Mouse (Mus musculus): Measurements from ENCODE around the gene Dglucy. TPM values are rescaled to one million over a fixed set of nuclear protein-coding genes. Genes with fewer than 3 reads are reported as not detected.

Gene Dglucy
- total RNA-seq, 1 experiment, result 6.2 TPM

- no peaks in the 10 kb centered on the region for H3K9me3 ChIP-seq (ENCODE audit: control insufficient read depth, insufficient read depth, low read depth, low read length)
- no peak overlapping the region for H3K4me3 ChIP-seq (ENCODE audit: insufficient read depth in 1 of 2, low read depth in 1 of 2, low read length in 2 of 2, poor library complexity in 1 of 2, severe bottlenecking in 1 of 2)
- H3K36me3 ChIP-seq (ENCODE audit: control insufficient read depth, insufficient read depth, low read length, poor library complexity, severe bottlenecking), result no peaks in the 10 kb centered on the region
- H3K9ac ChIP-seq (ENCODE audit: insufficient read depth, low read depth, low read length, poor library complexity, severe bottlenecking), result no peak overlapping the region
- TF ChIP-seq ZC3H11A (IDR thresholded peaks at IDR 0.05; ENCODE audit: borderline replicate concordance, low read depth, low read length) (no peak), ZNF384 (IDR thresholded peaks at IDR 0.05; ENCODE audit: low read depth, low read length) (no peak), HCFC1 (IDR thresholded peaks at IDR 0.05; ENCODE audit: borderline replicate concordance, insufficient read depth, low read length) (no peak), MAFK (IDR thresholded peaks at IDR 0.05; ENCODE audit: insufficient read depth, low read depth, low read length) (no peak), CHD2 (IDR thresholded peaks at IDR 0.05; ENCODE audit: low read depth, low read length) (no peak)
- DNase-seq (ENCODE audit: low read depth, low spot score), result no peak
- in situ Hi-C loops (cut with MboI; ENCODE audit: low sequenced_read_pairs in 2 of 2, unreplicated experiment in 2 of 2), result no loop called here
- H3K27ac ChIP-seq (ENCODE audit: insufficient read depth, low read depth, low read length, poor library complexity, severe bottlenecking), result no peak overlapping the region
- H3K4me1 ChIP-seq (ENCODE audit: control insufficient read depth in 2 of 2, insufficient read depth in 2 of 2, low read length in 2 of 2, poor library complexity in 1 of 2), result no peaks in the 10 kb centered on the region
Measured at GRCm38 (mm10) chr12:100739011-100739570, 39.8 kb upstream of the Dglucy start.

DNA sequence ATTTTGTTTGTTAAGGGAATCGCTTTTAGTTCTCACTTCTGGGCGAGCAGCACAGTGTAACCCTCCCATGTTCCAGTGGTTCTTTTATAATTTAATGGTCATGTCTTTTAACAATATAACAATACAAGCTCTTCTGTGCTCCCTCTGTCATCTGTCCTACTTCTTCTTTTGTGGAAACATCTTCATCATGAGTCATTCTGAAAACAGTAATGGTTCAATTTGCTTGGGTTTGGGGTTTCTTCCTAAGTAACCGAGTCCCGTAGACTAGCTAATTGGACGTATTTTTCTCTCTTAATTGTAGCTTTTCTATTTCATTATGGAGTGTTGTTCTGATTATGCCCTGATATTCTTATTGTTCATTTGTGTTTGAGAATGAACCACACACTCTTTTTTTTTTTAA, 38.5 kb upstream of the Dglucy start:
- Histone ChIP-seq H3K27ac (ENCODE audit: insufficient read depth, low read depth, low read length, poor library complexity, severe bottlenecking) (no peak overlapping the region), H3K9me3 (ENCODE audit: control insufficient read depth, insufficient read depth, low read depth, low read length) (no peaks in the 10 kb centered on the region), H3K36me3 (ENCODE audit: control insufficient read depth, insufficient read depth, low read length, poor library complexity, severe bottlenecking) (no peaks in the 10 kb centered on the region), H3K4me3 (ENCODE audit: insufficient read depth in 1 of 2, low read depth in 1 of 2, low read length in 2 of 2, poor library complexity in 1 of 2, severe bottlenecking in 1 of 2) (no peak overlapping the region), H3K4me1 (ENCODE audit: control insufficient read depth in 2 of 2, insufficient read depth in 2 of 2, low read length in 2 of 2, poor library complexity in 1 of 2) (no peaks in the 10 kb centered on the region), H3K9ac (ENCODE audit: insufficient read depth, low read depth, low read length, poor library complexity, severe bottlenecking) (no peak overlapping the region)
- no peak for DNase-seq (ENCODE audit: low read depth, low spot score)
- no peak for TF ChIP-seq MAFK (IDR thresholded peaks at IDR 0.05; ENCODE audit: insufficient read depth, low read depth, low read length)
- in situ Hi-C loops (cut with MboI; ENCODE audit: low sequenced_read_pairs in 2 of 2, unreplicated experiment in 2 of 2), result no loop called here

DNA sequence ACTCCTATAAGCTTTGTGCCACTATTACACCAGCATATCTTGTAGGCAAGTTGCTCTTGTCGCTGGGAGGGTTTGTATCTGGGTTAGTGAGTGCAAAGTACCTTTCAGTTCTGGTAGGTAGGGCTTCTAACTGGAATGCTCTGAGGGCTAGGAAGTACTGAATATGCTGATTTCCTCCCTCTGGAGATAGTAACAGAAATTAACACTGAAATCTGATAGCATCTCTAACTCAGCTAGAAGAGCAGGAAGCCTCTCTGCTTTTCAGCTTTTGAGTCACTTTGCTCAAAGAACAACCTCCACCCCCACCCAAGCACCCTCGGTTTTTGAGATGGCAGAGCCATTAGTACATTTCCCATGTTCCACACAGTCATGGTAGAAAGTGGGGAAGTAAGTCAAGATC, 36.4 kb upstream of the Dglucy start:
- H3K9me3 ChIP-seq (ENCODE audit: control insufficient read depth, insufficient read depth, low read depth, low read length), result no peaks in the 10 kb centered on the region
- TF ChIP-seq CHD2 (IDR thresholded peaks at IDR 0.05; ENCODE audit: low read depth, low read length) (no peak), MAFK (IDR thresholded peaks at IDR 0.05; ENCODE audit: insufficient read depth, low read depth, low read length) (no peak), ZNF384 (IDR thresholded peaks at IDR 0.05; ENCODE audit: low read depth, low read length) (no peak), HCFC1 (IDR thresholded peaks at IDR 0.05; ENCODE audit: borderline replicate concordance, insufficient read depth, low read length) (no peak), ZC3H11A (IDR thresholded peaks at IDR 0.05; ENCODE audit: borderline replicate concordance, low read depth, low read length) (no peak)
- H3K4me3 ChIP-seq (ENCODE audit: insufficient read depth in 1 of 2, low read depth in 1 of 2, low read length in 2 of 2, poor library complexity in 1 of 2, severe bottlenecking in 1 of 2), result no peak overlapping the region
- DNase-seq (ENCODE audit: low read depth, low spot score), result no peak
- H3K27ac ChIP-seq (ENCODE audit: insufficient read depth, low read depth, low read length, poor library complexity, severe bottlenecking), result no peak overlapping the region
- H3K4me1 ChIP-seq (ENCODE audit: control insufficient read depth in 2 of 2, insufficient read depth in 2 of 2, low read length in 2 of 2, poor library complexity in 1 of 2), result no peaks in the 10 kb centered on the region
- no peaks in the 10 kb centered on the region for H3K36me3 ChIP-seq (ENCODE audit: control insufficient read depth, insufficient read depth, low read length, poor library complexity, severe bottlenecking)
- H3K9ac ChIP-seq (ENCODE audit: insufficient read depth, low read depth, low read length, poor library complexity, severe bottlenecking), result no peak overlapping the region
- in situ Hi-C loops (cut with MboI; ENCODE audit: low sequenced_read_pairs in 2 of 2, unreplicated experiment in 2 of 2), result no loop called here

DNA sequence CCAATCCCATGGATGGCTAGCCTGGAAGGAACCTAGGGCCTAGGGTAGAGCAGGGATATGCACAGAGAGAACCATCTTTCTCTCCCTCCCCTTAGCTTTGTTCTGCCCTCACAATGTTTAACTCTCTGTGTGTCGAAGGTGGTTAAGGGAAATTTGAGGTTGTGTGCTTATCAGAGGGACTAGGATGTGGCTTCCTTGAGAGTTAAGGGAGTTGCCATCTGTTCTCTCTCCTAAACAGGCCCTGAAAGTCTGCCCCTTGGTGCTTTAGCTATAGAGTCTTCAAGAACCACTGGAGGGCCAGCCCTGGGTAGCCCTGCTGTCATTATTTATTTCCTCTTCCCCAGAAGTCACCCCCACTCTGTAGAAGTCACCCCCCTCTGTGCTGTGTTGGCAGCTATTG, 25.9 kb upstream of the Dglucy start:
- peaks cover 0 to 11% of the 10 kb centered on the region in 2 experiments; a peak in 2 of 4 replicates for H3K4me1 ChIP-seq (ENCODE audit: control insufficient read depth in 2 of 2, insufficient read depth in 2 of 2, low read length in 2 of 2, poor library complexity in 1 of 2)
- no peak overlapping the region for H3K4me3 ChIP-seq (ENCODE audit: insufficient read depth in 1 of 2, low read depth in 1 of 2, low read length in 2 of 2, poor library complexity in 1 of 2, severe bottlenecking in 1 of 2)
- no peaks in the 10 kb centered on the region for H3K36me3 ChIP-seq (ENCODE audit: control insufficient read depth, insufficient read depth, low read length, poor library complexity, severe bottlenecking)
- no peak overlapping the region for H3K27ac ChIP-seq (ENCODE audit: insufficient read depth, low read depth, low read length, poor library complexity, severe bottlenecking)
- no peak for TF ChIP-seq ZC3H11A (IDR thresholded peaks at IDR 0.05; ENCODE audit: borderline replicate concordance, low read depth, low read length)
- no peak for TF ChIP-seq MAFK (IDR thresholded peaks at IDR 0.05; ENCODE audit: insufficient read depth, low read depth, low read length)
- no peak for TF ChIP-seq HCFC1 (IDR thresholded peaks at IDR 0.05; ENCODE audit: borderline replicate concordance, insufficient read depth, low read length)
- TF ChIP-seq ZNF384 (IDR thresholded peaks at IDR 0.05; ENCODE audit: low read depth, low read length), result no peak
- no peak for TF ChIP-seq CHD2 (IDR thresholded peaks at IDR 0.05; ENCODE audit: low read depth, low read length)
- no peak overlapping the region for H3K9ac ChIP-seq (ENCODE audit: insufficient read depth, low read depth, low read length, poor library complexity, severe bottlenecking)
- in situ Hi-C loops (cut with MboI; ENCODE audit: low sequenced_read_pairs in 2 of 2, unreplicated experiment in 2 of 2), result no loop called here
- DNase-seq (ENCODE audit: low read depth, low spot score), result no peak
- no peaks in the 10 kb centered on the region for H3K9me3 ChIP-seq (ENCODE audit: control insufficient read depth, insufficient read depth, low read depth, low read length)

DNA sequence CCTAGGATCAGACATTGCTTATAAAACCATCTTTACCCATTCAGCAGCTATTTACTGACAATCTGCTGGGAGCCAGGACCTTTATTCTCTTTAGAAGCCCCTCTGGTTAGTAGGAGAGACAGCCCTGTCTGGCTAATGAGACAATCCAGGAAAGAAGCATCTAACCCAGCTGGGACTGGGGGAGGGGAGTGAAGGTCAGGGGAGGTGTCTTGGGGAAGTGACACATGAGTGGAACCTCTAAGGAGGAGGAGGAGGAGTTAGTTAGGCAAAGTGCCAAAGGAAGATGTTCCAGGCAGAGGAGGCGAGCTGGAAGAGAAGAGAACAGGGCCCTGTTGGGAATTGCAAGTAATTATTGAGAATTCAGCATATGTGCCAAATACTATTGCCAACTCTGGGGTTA, 25.1 kb upstream of the Dglucy start:
- H3K9me3 ChIP-seq (ENCODE audit: control insufficient read depth, insufficient read depth, low read depth, low read length), result no peaks in the 10 kb centered on the region
- no peak overlapping the region for H3K4me3 ChIP-seq (ENCODE audit: insufficient read depth in 1 of 2, low read depth in 1 of 2, low read length in 2 of 2, poor library complexity in 1 of 2, severe bottlenecking in 1 of 2)
- no peak overlapping the region for H3K9ac ChIP-seq (ENCODE audit: insufficient read depth, low read depth, low read length, poor library complexity, severe bottlenecking)
- peaks cover 0 to 11% of the 10 kb centered on the region in 2 experiments; a peak in 2 of 4 replicates for H3K4me1 ChIP-seq (ENCODE audit: control insufficient read depth in 2 of 2, insufficient read depth in 2 of 2, low read length in 2 of 2, poor library complexity in 1 of 2)
- no peaks in the 10 kb centered on the region for H3K36me3 ChIP-seq (ENCODE audit: control insufficient read depth, insufficient read depth, low read length, poor library complexity, severe bottlenecking)
- TF ChIP-seq ZC3H11A (IDR thresholded peaks at IDR 0.05; ENCODE audit: borderline replicate concordance, low read depth, low read length), result no peak
- no peak for TF ChIP-seq HCFC1 (IDR thresholded peaks at IDR 0.05; ENCODE audit: borderline replicate concordance, insufficient read depth, low read length)
- H3K27ac ChIP-seq (ENCODE audit: insufficient read depth, low read depth, low read length, poor library complexity, severe bottlenecking), result no peak overlapping the region
- in situ Hi-C loops (cut with MboI; ENCODE audit: low sequenced_read_pairs in 2 of 2, unreplicated experiment in 2 of 2), result no loop called here
- no peak for DNase-seq (ENCODE audit: low read depth, low spot score)
